Mouse (Mus musculus) left cerebral cortex, adult 2 months (tissue): ENCODE results near the gene Dhx37. TPM values are rescaled to one million over a fixed set of nuclear protein-coding genes. Genes with fewer than 3 reads are reported as not detected.
A peak's percentile ranks its signal among the peaks of the same experiment; 100 is the strongest.
"Not testable (repeated sequence)": the region's sequence is repeated elsewhere in the genome, so short reads cannot be mapped to it uniquely, and the experiment has no call there.

Experiments used
- DNase-seq, 2 experiments: peaks; one replicate each; pipeline ENCODE4 v3.0.0; 2021 to 2022; ENCODE audit warnings: low spot score in 2 of 2, mixed read lengths in 1 of 2; ENCODE audit errors: extremely low spot score in 1 of 2
- H3K27ac ChIP-seq: fragments of 200-600 bp; 2 replicates; pipeline ENCODE4 v1.8.1; 2022
- H3K4me3 ChIP-seq: fragments of 200-600 bp; 2 replicates; pipeline ENCODE4 v1.8.1; 2022
- CTCF ChIP-seq: fragments of 200-600 bp; IDR thresholded peaks from 2 replicates; pipeline ENCODE4 v1.8.1; 2022; ENCODE audit warnings: antibody characterized with exemption, mild to moderate bottlenecking, moderate library complexity
- intact Hi-C: fragments of 180-260 bp; cut with DNase I; formaldehyde crosslinking; loops from one replicate; pipeline ENCODE4 v1.15.1; 2025
- total RNA-seq, 2 experiments: library from RNA; stranded (reverse); gene quantifications; 2 replicates each; pipeline ENCODE4 v1.2.3; 2021

The Dhx37 gene
- total RNA-seq, 2 experiments from 2014 or later = 12.2 to 12.7 TPM

GRCm38 (mm10) chr5:125392618-125392976 is 41.3 kb downstream of the Dhx37 start:
- H3K4me3 ChIP-seq = no peak overlapping the region
- intact Hi-C loops = no loop called here
- TF ChIP-seq CTCF = no peak
- DNase-seq = no peak
- peak overlapping the region; percentile 100 for H3K27ac ChIP-seq

DNA sequence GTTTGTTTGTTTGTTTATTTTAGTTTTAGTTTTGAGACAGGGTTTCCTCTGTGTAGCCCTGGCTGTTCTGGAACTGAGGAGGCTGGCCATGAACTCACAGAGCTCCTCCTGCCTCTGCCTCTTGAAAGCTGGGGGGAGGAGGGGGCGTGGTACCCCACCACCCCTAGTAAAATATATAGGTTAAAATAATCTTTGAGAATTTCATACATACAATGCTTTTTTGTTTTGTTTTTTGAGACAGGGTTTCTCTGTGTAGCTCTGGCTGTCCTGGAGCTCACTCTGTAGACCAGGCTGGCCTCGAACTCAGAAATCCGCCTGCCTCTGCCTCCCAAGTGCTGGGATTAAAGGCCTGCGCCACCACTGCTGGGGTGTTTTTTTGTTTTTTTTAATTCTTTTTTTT is 41.7 kb downstream of the Dhx37 start:
- DNase-seq, intact Hi-C loops: not testable (repeated sequence)

GRCm38 (mm10) chr5:125391609-125392008 is 42.3 kb downstream of the Dhx37 start:
- no peak overlapping the region for H3K4me3 ChIP-seq
- no peak for TF ChIP-seq CTCF
- intact Hi-C loops = no loop called here
- peak; percentile 74 to 81 for DNase-seq
- H3K27ac ChIP-seq = peak overlapping the region; percentile 100

More for the DNA sequence above, 41.7 kb downstream of the Dhx37 start:
- H3K4me3 ChIP-seq = not testable (repeated sequence)
- peak overlapping the region; percentile 100 for H3K27ac ChIP-seq

- intact Hi-C loops = no loop called here
- peak overlapping the region; percentile 100 for H3K27ac ChIP-seq
- no peak for DNase-seq
- H3K4me3 ChIP-seq = no peak overlapping the region
- TF ChIP-seq CTCF = no peak
These were observed 42.9 kb downstream of the Dhx37 start for GRCm38 (mm10) chr5:125390906-125391477.

- DNase-seq = peak; percentile 81 to 82
- TF ChIP-seq CTCF = no peak
- Histone ChIP-seq H3K27ac (peak within 1 kb of the TSS; percentile 100), H3K4me3 (peak within 1 kb of the TSS; percentile 98)
- intact Hi-C loops = loop anchor here (1.0 kb wide), 1 partner anchor 15 kb away; no protein-coding TSS in a partner anchor
These were observed 44.1 kb downstream of the Dhx37 start, which contains the start of gene Ubc for GRCm38 (mm10) chr5:125389579-125390441. Gene Ubc, minus strand, starts transcription at chr5:125390202.

- intact Hi-C loops = loop anchor here (1.0 kb wide), 1 partner anchor 16 kb away; no protein-coding TSS in a partner anchor
- DNase-seq = peak; percentile 79 to 81
These were observed 44.8 kb downstream of the Dhx37 start, which contains the start of gene Gm10382 for GRCm38 (mm10) chr5:125389131-125389578. Gene Gm10382, plus strand, starts transcription at chr5:125389322.

GRCm38 (mm10) chr5:125388358-125389092 is 45.4 kb downstream of the Dhx37 start:
- intact Hi-C loops = loop anchor here (1.0 kb wide), 1 partner anchor 17 kb away; no protein-coding TSS in a partner anchor
- DNase-seq = no peak
- Histone ChIP-seq H3K4me3 (peak overlapping the region; percentile 98), H3K27ac (peak overlapping the region; percentile 100)
- no peak for TF ChIP-seq CTCF

More at GRCm38 (mm10) chr5:125389131-125389578, 44.8 kb downstream of the Dhx37 start, which contains the start of gene Gm10382:
- Histone ChIP-seq H3K4me3 (peak within 1 kb of the TSS; percentile 98), H3K27ac (peak within 1 kb of the TSS; percentile 100)
- TF ChIP-seq CTCF = no peak

GRCm38 (mm10) chr5:125387295-125387694 is 46.6 kb downstream of the Dhx37 start:
- intact Hi-C loops = not testable (repeated sequence)

GRCm38 (mm10) chr5:125385215-125385940 is 48.5 kb downstream of the Dhx37 start:
- no peak for DNase-seq
- intact Hi-C loops = no loop called here
- no peak; the same call in 1 of the 2 replicates for TF ChIP-seq CTCF
- no peak overlapping the region for H3K27ac ChIP-seq
- H3K4me3 ChIP-seq = peak overlapping the region; percentile 44

More at GRCm38 (mm10) chr5:125387295-125387694, 46.6 kb downstream of the Dhx37 start:
- DNase-seq, H3K27ac ChIP-seq: not testable (repeated sequence)
- peak overlapping the region; percentile 21; the same call in 1 of the 2 replicates for H3K4me3 ChIP-seq

DNA sequence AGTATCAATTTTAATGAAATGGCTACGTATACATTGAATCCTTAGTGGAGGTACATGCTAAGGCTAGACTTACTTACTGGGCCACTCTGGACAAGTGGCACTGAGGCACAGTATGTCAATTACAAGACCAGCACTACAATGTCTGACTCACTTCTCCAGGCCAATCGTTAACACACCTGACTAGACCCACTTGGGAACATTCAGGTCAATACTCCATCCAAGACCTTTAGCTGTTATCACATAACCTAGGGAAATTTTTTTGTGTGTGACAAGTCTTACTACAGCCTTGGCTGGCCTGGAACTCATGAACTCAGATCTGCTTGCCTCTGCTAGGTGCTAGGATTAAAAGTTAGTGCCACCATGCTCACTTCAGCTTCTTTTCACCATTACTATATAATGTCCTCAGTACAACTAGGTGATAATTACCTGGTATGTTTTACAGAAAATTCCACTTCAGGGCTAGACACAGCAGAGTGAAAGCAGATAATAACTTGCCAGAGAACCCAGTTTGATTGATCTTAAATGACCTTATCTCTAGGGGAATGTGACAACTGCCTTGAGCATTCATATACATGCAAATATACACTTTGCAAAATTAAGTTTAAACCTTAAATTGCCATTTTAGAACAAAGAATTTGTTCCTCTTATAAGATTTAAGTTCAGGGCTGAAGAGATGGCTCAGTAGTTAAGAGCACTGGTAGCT is 49.3 kb downstream of the Dhx37 start:
- Histone ChIP-seq H3K27ac (no peak overlapping the region), H3K4me3 (peak overlapping the region; percentile 44)
- DNase-seq = no peak
- TF ChIP-seq CTCF = no peak
- intact Hi-C loops = loop anchor here (5.0 kb wide), 1 partner anchor 207 kb away; the partner anchor contains the start of gene Ncor2
